Mouse (Mus musculus) C2C12 (cell line): ENCODE results near the gene 1700001L19Rik.

ENCODE experiments used
- CTCF ChIP-seq: IDR thresholded peaks from one replicate; pipeline ENCODE4 v1.5.1; 2011; ENCODE audit not compliant: control insufficient read depth, insufficient read depth, insufficient read length
- MYOD1 ChIP-seq: IDR thresholded peaks from one replicate; pipeline ENCODE4 v1.6.1; 2011; ENCODE audit warnings: low read depth; ENCODE audit not compliant: control insufficient read depth, insufficient read length
- USF1 ChIP-seq: IDR thresholded peaks from one replicate; pipeline ENCODE4 v1.6.1; 2011; ENCODE audit warnings: low read depth, mild to moderate bottlenecking, control low read depth, moderate library complexity

GRCm38 (mm10) chr13:68603085-68603484 lies 5.9 kb downstream of the 1700001L19Rik start:
- TF ChIP-seq USF1 (no peak), CTCF (no peak), MYOD1 (no peak)
